Mouse (Mus musculus): Measurements from ENCODE around the gene Clstn2.

GRCm38 (mm10) chr9:98031898-98032572 lies 946 bp downstream of the Clstn2 start:
- no peak for TF ChIP-seq CTCF (IDR thresholded peaks at IDR 0.05; ENCODE audit: low read depth)
- no peak for TF ChIP-seq EP300 (IDR thresholded peaks at IDR 0.05; ENCODE audit: low read depth)

All from heart, postnatal 0 days (tissue).